Mouse (Mus musculus): ENCODE data around the gene Arpc2. TPM values are rescaled to one million over a fixed set of nuclear protein-coding genes. Genes with fewer than 3 reads are reported as not detected.

Arpc2 gene
- total RNA-seq, 2 experiments from 2014 or later = 404 to 421 TPM

- no peak for DNase-seq (ENCODE audit: extremely low spot score in 1 of 2, low spot score in 1 of 2)
Observed at GRCm38 (mm10) chr1:74298157-74298750, 62.4 kb downstream of the Arpc2 start.

- no peak for DNase-seq (ENCODE audit: extremely low spot score in 1 of 2, low spot score in 1 of 2)
Observed at GRCm38 (mm10) chr1:74298996-74299395, 63.1 kb downstream of the Arpc2 start.

GRCm38 (mm10) chr1:74300347-74301110, 64.6 kb downstream of the Arpc2 start:
- no peak for DNase-seq (ENCODE audit: extremely low spot score in 1 of 2, low spot score in 1 of 2)

- no peak for DNase-seq (ENCODE audit: extremely low spot score in 1 of 2, low spot score in 1 of 2)
Observed at GRCm38 (mm10) chr1:74302229-74302628, 66.3 kb downstream of the Arpc2 start.

- DNase-seq (ENCODE audit: extremely low spot score in 1 of 2, low spot score in 1 of 2) = no peak
Observed at GRCm38 (mm10) chr1:74302835-74303234, 67.0 kb downstream of the Arpc2 start.

GRCm38 (mm10) chr1:74303509-74304338, 67.8 kb downstream of the Arpc2 start:
- DNase-seq (ENCODE audit: extremely low spot score in 1 of 2, low spot score in 1 of 2) = peak; percentile 47 to 52

GRCm38 (mm10) chr1:74304339-74304790, 68.5 kb downstream of the Arpc2 start:
- no peak for DNase-seq (ENCODE audit: extremely low spot score in 1 of 2, low spot score in 1 of 2)

- DNase-seq (ENCODE audit: extremely low spot score in 1 of 2, low spot score in 1 of 2) = no peak
Observed at GRCm38 (mm10) chr1:74304946-74305345, 69.1 kb downstream of the Arpc2 start.

GRCm38 (mm10) chr1:74305522-74305921, 69.6 kb downstream of the Arpc2 start, which contains the start of gene Tmbim1:
Gene Tmbim1 (minus strand): TSS chr1:74305622.
- no peak for DNase-seq (ENCODE audit: extremely low spot score in 1 of 2, low spot score in 1 of 2)

GRCm38 (mm10) chr1:74307146-74307545, 71.3 kb downstream of the Arpc2 start:
- no peak for DNase-seq (ENCODE audit: extremely low spot score in 1 of 2, low spot score in 1 of 2)

- no peak for DNase-seq (ENCODE audit: extremely low spot score in 1 of 2, low spot score in 1 of 2)
Observed at GRCm38 (mm10) chr1:74308001-74308964, 72.4 kb downstream of the Arpc2 start.

- DNase-seq (ENCODE audit: extremely low spot score in 1 of 2, low spot score in 1 of 2) = no peak
Observed at GRCm38 (mm10) chr1:74309767-74310166, 73.9 kb downstream of the Arpc2 start.

GRCm38 (mm10) chr1:74313049-74313692, 77.3 kb downstream of the Arpc2 start:
- DNase-seq (ENCODE audit: extremely low spot score in 1 of 2, low spot score in 1 of 2) = peak in 1 of 2 experiments; percentile 37

GRCm38 (mm10) chr1:74314796-74315195, 78.9 kb downstream of the Arpc2 start:
- no peak for DNase-seq (ENCODE audit: extremely low spot score in 1 of 2, low spot score in 1 of 2)

GRCm38 (mm10) chr1:74316114-74316827, 80.4 kb downstream of the Arpc2 start:
- no peak for DNase-seq (ENCODE audit: extremely low spot score in 1 of 2, low spot score in 1 of 2)

Measured in layer of hippocampus, postnatal 25 days (tissue).